Mouse (Mus musculus) R1 (cell line): ENCODE results near the gene Cdkal1.

Experiments used
- DNase-seq: peaks from one replicate; pipeline ENCODE4 v3.0.0-alpha.2; 2018; ENCODE audit warnings: low read depth, low spot score

The Cdkal1 gene

GRCm38 (mm10) chr13:29767587-29767986 lies 87.9 kb downstream of the Cdkal1 start:
- DNase-seq: no peak

GRCm38 (mm10) chr13:29766377-29766776 lies 89.1 kb downstream of the Cdkal1 start:
- DNase-seq: no peak

- no peak for DNase-seq
Observed at GRCm38 (mm10) chr13:29765296-29765695, 90.2 kb downstream of the Cdkal1 start.

GRCm38 (mm10) chr13:29759691-29760467 lies 95.6 kb downstream of the Cdkal1 start:
- DNase-seq: no peak

- no peak for DNase-seq
Observed at GRCm38 (mm10) chr13:29756052-29756451, 99.4 kb downstream of the Cdkal1 start.

- no peak for DNase-seq
Observed at GRCm38 (mm10) chr13:29753254-29753653, 102.2 kb downstream of the Cdkal1 start.

- no peak for DNase-seq
Observed at GRCm38 (mm10) chr13:29752061-29752460, 103.4 kb downstream of the Cdkal1 start.

- DNase-seq: no peak
Observed at GRCm38 (mm10) chr13:29751201-29751600, 104.3 kb downstream of the Cdkal1 start.

GRCm38 (mm10) chr13:29747347-29747647 lies 108.2 kb downstream of the Cdkal1 start:
- no peak for DNase-seq

GRCm38 (mm10) chr13:29746501-29747346 lies 108.8 kb downstream of the Cdkal1 start:
- DNase-seq: no peak

- DNase-seq: no peak
Observed at GRCm38 (mm10) chr13:29745073-29745472, 110.4 kb downstream of the Cdkal1 start.

GRCm38 (mm10) chr13:29744188-29744587 lies 111.3 kb downstream of the Cdkal1 start:
- peak; percentile 21 for DNase-seq

- DNase-seq: no peak
Observed at GRCm38 (mm10) chr13:29743761-29744160, 111.7 kb downstream of the Cdkal1 start.

GRCm38 (mm10) chr13:29737675-29738461 lies 117.6 kb downstream of the Cdkal1 start:
- peak; percentile 35 for DNase-seq

GRCm38 (mm10) chr13:29734496-29734895 lies 121.0 kb downstream of the Cdkal1 start:
- DNase-seq: no peak

- DNase-seq: no peak
Observed at GRCm38 (mm10) chr13:29726154-29726825, 129.2 kb downstream of the Cdkal1 start.

- DNase-seq: no peak
Observed at GRCm38 (mm10) chr13:29724855-29725254, 130.6 kb downstream of the Cdkal1 start.

GRCm38 (mm10) chr13:29723150-29723549 lies 132.3 kb downstream of the Cdkal1 start:
- no peak for DNase-seq

- no peak for DNase-seq
Observed at GRCm38 (mm10) chr13:29721206-29721605, 134.3 kb downstream of the Cdkal1 start.

- DNase-seq: no peak
Observed at GRCm38 (mm10) chr13:29716550-29716949, 138.9 kb downstream of the Cdkal1 start.

GRCm38 (mm10) chr13:29715241-29715841 lies 140.1 kb downstream of the Cdkal1 start:
- DNase-seq: no peak
